Mouse (Mus musculus): ENCODE data around the gene Gm6040.

DNA sequence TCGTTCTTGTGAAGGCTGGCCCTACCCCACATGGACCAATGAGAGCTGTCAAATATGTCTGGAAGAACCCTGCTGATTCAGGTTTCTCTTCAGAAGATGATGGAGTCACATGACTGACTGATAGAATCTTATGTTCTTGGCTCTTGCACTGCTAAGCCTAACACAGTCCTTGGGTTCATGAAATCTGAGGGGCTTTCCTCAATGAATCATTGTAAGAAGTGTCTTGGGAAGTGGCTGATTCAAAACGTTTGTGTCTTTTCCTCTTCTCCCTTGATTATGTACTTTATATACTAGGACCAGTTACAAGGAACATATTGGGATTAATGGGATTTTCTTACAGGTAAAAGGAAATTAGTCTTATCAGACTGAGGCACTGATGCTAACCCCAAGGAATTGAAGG lies 19.3 kb downstream of the Gm6040 start, which contains the start of gene Gm15056:
- no peak for TF ChIP-seq CTCF (IDR thresholded peaks at IDR 0.05; ENCODE audit: extremely low read depth, insufficient read depth, insufficient read length, insufficient replicate concordance)
- TF ChIP-seq POLR2A (IDR thresholded peaks at IDR 0.05; ENCODE audit: low read depth, low read length): no peak
